Mouse (Mus musculus): ENCODE results near the gene Ror1. TPM values are rescaled to one million over a fixed set of nuclear protein-coding genes. Genes with fewer than 3 reads are reported as not detected.

Gene Ror1
- total RNA-seq, 1 experiment from 2014 or later = not detected

GRCm38 (mm10) chr4:100108551-100108950 lies 13.0 kb downstream of the Ror1 start:
- no peak for ATAC-seq (ENCODE audit: extremely low read depth, insufficient number of reproducible peaks, low FRiP score, poor library complexity, severe bottlenecking)

DNA sequence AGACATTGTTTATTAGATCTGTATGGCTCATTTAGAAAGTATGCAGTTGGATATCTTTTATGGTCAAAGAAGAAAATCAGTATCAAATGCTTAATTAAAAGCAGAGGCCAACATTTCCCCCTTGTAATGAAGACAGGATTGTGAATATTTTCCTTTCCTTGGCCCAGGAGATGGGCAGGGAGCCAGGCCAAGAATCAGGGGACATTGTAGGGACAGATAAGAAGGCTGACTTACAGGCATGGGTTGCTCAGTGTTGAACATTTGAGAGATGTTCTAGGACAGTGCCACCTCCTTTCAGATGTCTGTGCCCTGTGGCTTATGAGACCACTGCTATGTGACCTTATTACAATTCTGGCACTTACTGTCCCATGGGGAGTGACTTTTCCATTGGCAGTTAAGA lies 18.6 kb downstream of the Ror1 start:
- ATAC-seq (ENCODE audit: extremely low read depth, insufficient number of reproducible peaks, low FRiP score, poor library complexity, severe bottlenecking) = no peak

- no peak for ATAC-seq (ENCODE audit: extremely low read depth, insufficient number of reproducible peaks, low FRiP score, poor library complexity, severe bottlenecking)
Measured at GRCm38 (mm10) chr4:100116366-100116765, 20.8 kb downstream of the Ror1 start.

GRCm38 (mm10) chr4:100118676-100119075 lies 23.1 kb downstream of the Ror1 start:
- no peak for ATAC-seq (ENCODE audit: extremely low read depth, insufficient number of reproducible peaks, low FRiP score, poor library complexity, severe bottlenecking)

GRCm38 (mm10) chr4:100119431-100119830 lies 23.8 kb downstream of the Ror1 start:
- ATAC-seq (ENCODE audit: extremely low read depth, insufficient number of reproducible peaks, low FRiP score, poor library complexity, severe bottlenecking) = no peak

DNA sequence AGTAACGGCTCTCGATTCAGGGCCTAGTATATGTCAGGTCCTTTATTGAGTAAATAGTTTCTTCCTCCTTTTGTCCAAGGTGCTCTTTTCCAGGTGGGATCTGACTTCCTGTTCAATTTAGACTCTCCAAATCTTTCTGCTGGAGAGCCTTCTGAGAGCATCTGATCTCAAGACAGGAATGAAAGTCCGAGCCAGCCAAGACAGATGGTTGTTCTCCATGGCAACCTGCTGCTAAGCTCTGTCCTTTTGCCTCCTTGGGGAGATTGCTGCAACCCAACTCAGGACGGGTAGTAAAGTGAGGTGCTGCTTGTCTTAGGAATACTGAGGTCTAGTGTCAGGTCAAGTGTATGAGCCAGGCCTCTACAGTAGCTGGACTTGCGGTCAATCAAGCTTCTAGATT lies 25.0 kb downstream of the Ror1 start:
- ATAC-seq (ENCODE audit: extremely low read depth, insufficient number of reproducible peaks, low FRiP score, poor library complexity, severe bottlenecking) = no peak

DNA sequence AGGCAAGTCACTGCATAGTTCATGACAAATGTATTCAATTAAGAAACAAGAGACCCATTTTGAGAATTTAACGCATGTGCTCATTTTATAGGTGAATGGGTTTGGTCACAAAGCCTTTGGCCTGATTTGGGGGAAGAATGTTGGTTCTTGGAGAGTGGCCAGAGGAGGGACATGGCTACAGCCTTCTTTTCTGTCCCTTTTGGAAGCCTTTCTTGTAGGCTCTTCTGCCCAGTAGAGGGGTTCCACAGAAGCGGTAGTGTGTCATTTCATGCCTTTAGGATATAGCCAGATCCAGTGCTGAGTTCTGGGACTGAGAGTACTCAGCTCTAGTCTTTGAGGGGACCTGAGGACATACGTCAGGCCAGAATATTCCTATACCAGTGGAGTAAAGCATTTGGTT lies 26.8 kb downstream of the Ror1 start:
- ATAC-seq (ENCODE audit: extremely low read depth, insufficient number of reproducible peaks, low FRiP score, poor library complexity, severe bottlenecking) = no peak

GRCm38 (mm10) chr4:100123519-100123918 lies 27.9 kb downstream of the Ror1 start:
- no peak for ATAC-seq (ENCODE audit: extremely low read depth, insufficient number of reproducible peaks, low FRiP score, poor library complexity, severe bottlenecking)

- ATAC-seq (ENCODE audit: extremely low read depth, insufficient number of reproducible peaks, low FRiP score, poor library complexity, severe bottlenecking) = no peak
Measured at GRCm38 (mm10) chr4:100124056-100124455, 28.5 kb downstream of the Ror1 start.

DNA sequence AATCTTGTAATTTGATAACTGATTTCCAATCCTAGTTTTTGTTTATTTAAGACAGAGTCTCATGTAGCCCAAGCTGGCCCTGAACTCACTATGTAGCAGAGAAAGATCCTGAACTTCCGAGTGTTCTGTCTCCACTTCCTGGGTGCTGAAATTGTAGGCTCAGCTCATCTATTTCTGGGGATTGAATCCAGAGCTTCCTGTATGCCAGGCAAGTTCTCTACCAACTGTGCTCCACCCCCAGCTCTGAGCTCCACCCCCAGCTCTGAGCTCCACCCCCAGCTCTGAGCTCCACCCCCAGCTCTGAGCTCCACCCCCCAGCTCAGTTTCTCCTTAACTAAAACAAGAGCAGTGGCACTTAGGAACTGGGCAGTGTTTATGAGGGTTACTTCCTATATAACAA lies 29.3 kb downstream of the Ror1 start:
- ATAC-seq (ENCODE audit: extremely low read depth, insufficient number of reproducible peaks, low FRiP score, poor library complexity, severe bottlenecking) = no peak

DNA sequence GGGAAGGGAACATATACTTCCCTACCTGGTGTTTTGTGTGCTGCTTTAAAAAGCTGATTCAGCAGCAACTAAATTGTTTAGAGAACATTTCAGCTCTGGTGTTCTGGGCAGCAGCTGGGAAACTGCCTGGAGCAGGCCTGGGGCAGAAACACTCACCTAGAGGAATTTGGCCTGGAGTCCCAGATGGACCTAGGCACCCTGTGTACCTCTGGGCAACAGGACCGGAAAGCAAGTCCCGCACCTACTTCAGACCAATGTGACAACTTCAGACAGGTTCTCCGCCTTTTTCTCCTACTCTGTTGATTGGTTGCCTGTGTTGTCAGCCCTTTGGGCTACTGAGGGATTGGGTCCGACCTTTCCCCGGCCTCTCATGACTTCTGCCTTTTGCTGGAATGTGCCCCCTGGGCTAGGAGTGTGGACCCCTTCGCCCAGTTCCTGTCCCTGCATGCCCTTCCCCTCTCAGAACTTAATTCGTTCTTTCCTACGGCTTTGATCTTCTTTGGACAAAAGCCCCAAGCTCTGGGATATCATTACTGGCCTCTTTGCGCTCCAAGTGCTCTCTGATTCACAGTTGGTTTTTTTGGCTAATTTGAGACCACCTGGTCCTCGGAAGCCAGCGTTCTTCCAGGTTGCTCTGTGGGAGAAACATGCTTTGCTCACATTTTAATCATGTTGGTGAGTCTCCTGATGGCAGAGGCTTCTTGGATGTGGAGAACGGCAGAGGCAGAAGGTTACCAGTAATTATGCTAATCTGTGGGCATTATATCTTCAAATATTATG lies 31.1 kb downstream of the Ror1 start:
- no peak for ATAC-seq (ENCODE audit: extremely low read depth, insufficient number of reproducible peaks, low FRiP score, poor library complexity, severe bottlenecking)

- no peak for ATAC-seq (ENCODE audit: extremely low read depth, insufficient number of reproducible peaks, low FRiP score, poor library complexity, severe bottlenecking)
Measured at GRCm38 (mm10) chr4:100128026-100128922, 32.7 kb downstream of the Ror1 start.

DNA sequence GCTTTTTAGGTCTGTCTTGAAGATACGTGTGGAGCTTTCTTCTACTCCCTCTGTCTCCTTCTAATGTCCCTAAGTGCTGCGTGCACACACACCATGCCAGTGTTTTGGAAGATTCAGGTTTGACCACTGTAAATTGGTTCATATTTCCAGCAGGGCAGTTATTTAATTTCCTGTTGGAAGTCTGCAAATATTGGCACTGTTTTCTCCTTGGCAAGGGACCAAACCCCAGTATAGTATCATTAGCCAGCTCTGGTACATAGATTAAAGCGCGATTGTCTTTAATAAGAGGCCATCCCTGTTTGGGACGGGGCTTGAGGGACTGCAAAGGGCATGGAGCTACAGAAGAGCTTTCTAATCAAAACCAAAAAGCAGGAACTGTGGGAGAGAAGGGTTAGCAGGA lies 33.6 kb downstream of the Ror1 start:
- no peak for ATAC-seq (ENCODE audit: extremely low read depth, insufficient number of reproducible peaks, low FRiP score, poor library complexity, severe bottlenecking)

GRCm38 (mm10) chr4:100130771-100131475 lies 35.3 kb downstream of the Ror1 start:
- no peak for ATAC-seq (ENCODE audit: extremely low read depth, insufficient number of reproducible peaks, low FRiP score, poor library complexity, severe bottlenecking)

DNA sequence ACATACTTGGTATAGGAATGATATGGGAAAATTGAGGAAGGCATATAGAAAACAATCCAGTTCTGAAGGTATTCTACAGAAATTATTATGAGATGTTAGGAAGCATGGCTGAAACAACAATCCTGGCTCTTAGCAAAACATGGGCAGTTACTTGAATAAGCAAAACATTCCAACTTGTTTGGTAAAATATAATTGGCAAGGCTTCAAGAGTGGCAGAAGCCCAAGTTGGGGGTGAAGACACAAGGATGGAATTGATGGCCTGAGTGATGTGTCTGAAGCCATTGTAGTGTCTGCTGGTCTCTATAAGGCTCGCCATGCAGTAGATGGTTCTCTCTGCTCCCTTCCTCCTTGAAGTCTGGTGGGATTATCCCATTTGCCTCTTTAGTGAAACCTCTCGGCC lies 35.9 kb downstream of the Ror1 start:
- ATAC-seq (ENCODE audit: extremely low read depth, insufficient number of reproducible peaks, low FRiP score, poor library complexity, severe bottlenecking) = no peak

- no peak for ATAC-seq (ENCODE audit: extremely low read depth, insufficient number of reproducible peaks, low FRiP score, poor library complexity, severe bottlenecking)
Measured at GRCm38 (mm10) chr4:100132261-100132660, 36.7 kb downstream of the Ror1 start.

- no peak for ATAC-seq (ENCODE audit: extremely low read depth, insufficient number of reproducible peaks, low FRiP score, poor library complexity, severe bottlenecking)
Measured at GRCm38 (mm10) chr4:100136046-100136445, 40.5 kb downstream of the Ror1 start.

DNA sequence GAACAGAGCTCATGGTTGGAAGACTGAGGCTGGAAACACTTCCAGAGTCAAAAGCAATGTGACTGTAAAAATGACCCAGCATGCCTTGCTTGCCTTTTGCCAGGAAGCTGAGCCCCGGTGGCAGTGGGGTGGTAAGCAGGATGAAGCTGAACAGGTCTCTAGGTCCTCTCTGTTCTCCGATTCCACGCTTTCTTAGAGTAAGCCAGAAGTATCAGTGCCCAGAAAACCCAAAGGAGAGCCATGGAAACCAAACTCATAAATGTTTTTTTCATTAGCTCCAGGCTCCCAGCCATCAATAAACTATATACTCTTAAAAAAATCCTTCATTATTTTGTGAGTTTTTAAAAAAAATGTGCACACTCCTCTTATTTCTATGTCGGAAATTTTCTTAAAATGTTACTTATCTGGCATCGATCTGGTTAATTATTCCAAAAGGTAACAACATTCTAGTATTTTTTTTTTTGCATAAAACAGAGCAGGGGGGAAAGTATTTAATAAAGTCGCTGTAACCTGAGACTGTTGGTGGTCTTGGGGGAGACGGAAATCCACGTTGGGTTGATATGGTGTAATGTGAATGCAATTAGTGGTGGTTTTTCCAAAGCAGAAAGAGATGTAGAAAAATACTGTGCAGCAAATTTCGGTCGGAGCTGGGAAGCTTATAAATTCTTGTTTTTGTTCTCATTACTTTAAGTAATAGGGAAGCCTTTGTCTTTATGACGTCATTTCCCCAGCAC lies 41.7 kb downstream of the Ror1 start:
- ATAC-seq (ENCODE audit: extremely low read depth, insufficient number of reproducible peaks, low FRiP score, poor library complexity, severe bottlenecking) = no peak

DNA sequence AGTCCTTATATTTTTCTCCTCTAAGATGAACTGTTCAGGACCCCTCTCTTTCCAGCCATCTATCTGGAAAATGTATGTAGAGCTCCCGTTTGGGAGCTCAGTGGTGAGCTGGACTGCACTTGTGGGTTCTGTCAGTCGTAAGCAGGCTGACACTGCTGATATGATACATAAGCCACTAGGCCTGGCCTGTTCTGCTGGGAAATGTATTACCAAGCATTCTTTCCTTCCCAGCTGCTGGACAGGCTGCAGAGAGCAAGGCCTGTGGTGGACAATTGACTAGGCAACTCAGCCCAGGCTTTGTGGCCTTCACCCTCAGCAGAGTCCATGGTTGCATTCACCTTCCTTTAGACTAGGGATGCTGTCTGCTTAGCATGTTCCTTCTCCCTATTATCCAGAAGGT lies 46.0 kb downstream of the Ror1 start:
- no peak for ATAC-seq (ENCODE audit: extremely low read depth, insufficient number of reproducible peaks, low FRiP score, poor library complexity, severe bottlenecking)
